ENCODE assay signal across 9 mouse cellular contexts in the genomic region with DNA sequence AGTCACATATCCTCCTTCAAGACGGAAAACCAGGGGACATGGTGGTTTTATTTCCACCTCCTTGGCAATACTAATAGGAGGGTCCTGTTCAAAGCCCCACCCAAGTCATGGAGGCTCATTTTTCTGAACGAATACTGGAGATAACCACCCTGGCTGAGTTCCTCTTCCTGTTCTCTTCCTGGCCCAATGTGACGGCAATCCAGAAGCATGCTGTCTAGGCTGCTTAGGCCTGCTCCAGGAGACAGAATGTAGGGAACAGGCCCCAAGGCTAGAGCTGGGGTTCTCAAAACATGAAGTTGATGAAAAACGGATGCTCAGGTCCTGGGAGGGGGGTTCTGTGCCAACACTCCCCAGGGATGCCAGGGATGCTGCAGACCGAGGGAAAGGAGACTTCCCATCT.
"Had no signal": no experiment of that assay in that cellular context is flagged by ENCODE, and none has a peak within 500 bp of the region (broad histone marks: within the 10 kb centered on the region; RNA-seq: fewer than 3 reads in every experiment).

No protein-coding gene starts in this region.

- H3K4me3 ChIP-seq: kidney, embryonic 15.5 days; limb, embryonic 13.5 days; midbrain, embryonic 12.5 days; stomach, embryonic 15.5 days had no signal

- DNase-seq: kidney, postnatal 14 days; left cerebral cortex, postnatal 4 days; lung, adult 18-20 months; right cerebral cortex, postnatal 14 days had no signal

- H3K4me1 ChIP-seq: stomach, embryonic 15.5 days had no signal

- H3K27me3 ChIP-seq: kidney, embryonic 15.5 days; limb, embryonic 13.5 days; stomach, embryonic 15.5 days had no signal

- H3K27ac ChIP-seq: kidney, embryonic 15.5 days; limb, embryonic 13.5 days; liver, embryonic 14.5 days; midbrain, embryonic 12.5 days; stomach, embryonic 15.5 days had no signal

- H3K36me3 ChIP-seq: kidney, embryonic 15.5 days; limb, embryonic 13.5 days; midbrain, embryonic 12.5 days; stomach, embryonic 15.5 days had no signal

- H3K9me3 ChIP-seq: kidney, embryonic 15.5 days; limb, embryonic 13.5 days; midbrain, embryonic 12.5 days; stomach, embryonic 15.5 days had no signal
